Mouse (Mus musculus): ENCODE measurements at regions not wholly inside any gene's neighbourhood (a gene's known extent, or its start where the extent isn't known, plus 50 kb on each side); places are given as distances from the start of the nearest gene placed in this dataset.

- H3K27ac ChIP-seq (ENCODE audit: low read depth, low read length), result no peak overlapping the region
- no peak for TF ChIP-seq CTCF (IDR thresholded peaks at IDR 0.05; ENCODE audit: low read depth)
- WGBS, result 83% methylated on average over 4 of the region's 4 CpGs
- no peak overlapping the region for H3K9ac ChIP-seq (ENCODE audit: low read depth, low read length)
- H3K4me3 ChIP-seq (ENCODE audit: low read depth, low read length), result no peak overlapping the region
- H3K27me3 ChIP-seq (replicated peaks; ENCODE audit: control insufficient read depth, insufficient read depth, low read length), result no peaks in the 10 kb centered on the region
- ATAC-seq, result no peak
- no peaks in the 10 kb centered on the region for H3K36me3 ChIP-seq (ENCODE audit: control insufficient read depth, insufficient read depth)
- no peaks in the 10 kb centered on the region for H3K4me1 ChIP-seq (replicated peaks; ENCODE audit: control insufficient read depth, insufficient read depth, low read length)
- no peaks in the 10 kb centered on the region for H3K9me3 ChIP-seq (ENCODE audit: control insufficient read depth)
- H3K4me2 ChIP-seq (replicated peaks; ENCODE audit: low read depth), result no peak overlapping the region
These were observed 342.4 kb upstream of the Kirrel3 start for GRCm38 (mm10) chr9:34143131-34143795.

- no peak overlapping the region for H3K4me3 ChIP-seq (ENCODE audit: low read depth, low read length)
These were observed 330.3 kb upstream of the Kirrel3 start for GRCm38 (mm10) chr9:34155240-34156019.

GRCm38 (mm10) chr9:34156581-34156980 lies 329.1 kb upstream of the Kirrel3 start:
- H3K4me1 ChIP-seq (replicated peaks; ENCODE audit: control insufficient read depth, insufficient read depth, low read length), result no peaks in the 10 kb centered on the region
- no peak for TF ChIP-seq CTCF (IDR thresholded peaks at IDR 0.05; ENCODE audit: low read depth)
- H3K27ac ChIP-seq (ENCODE audit: low read depth, low read length), result no peak overlapping the region
- no peaks in the 10 kb centered on the region for H3K27me3 ChIP-seq (replicated peaks; ENCODE audit: control insufficient read depth, insufficient read depth, low read length)
- no peak overlapping the region for H3K9ac ChIP-seq (ENCODE audit: low read depth, low read length)
- H3K4me3 ChIP-seq (ENCODE audit: low read depth, low read length), result no peak overlapping the region
- ATAC-seq, result no peak
- no peaks in the 10 kb centered on the region for H3K36me3 ChIP-seq (ENCODE audit: control insufficient read depth, insufficient read depth)
- H3K4me2 ChIP-seq (replicated peaks; ENCODE audit: low read depth), result no peak overlapping the region
- 52% methylated on average over 3 of the region's 3 CpGs for WGBS
- H3K9me3 ChIP-seq (ENCODE audit: control insufficient read depth), result no peaks in the 10 kb centered on the region

More at GRCm38 (mm10) chr9:34155240-34156019, 330.3 kb upstream of the Kirrel3 start:
- TF ChIP-seq CTCF (IDR thresholded peaks at IDR 0.05; ENCODE audit: low read depth), result no peak
- H3K9ac ChIP-seq (ENCODE audit: low read depth, low read length), result no peak overlapping the region
- H3K4me2 ChIP-seq (replicated peaks; ENCODE audit: low read depth), result no peak overlapping the region
- WGBS, result 39% methylated on average over 11 of the region's 11 CpGs
- no peaks in the 10 kb centered on the region for H3K9me3 ChIP-seq (ENCODE audit: control insufficient read depth)
- no peaks in the 10 kb centered on the region for H3K4me1 ChIP-seq (replicated peaks; ENCODE audit: control insufficient read depth, insufficient read depth, low read length)
- ATAC-seq, result no peak
- H3K27ac ChIP-seq (ENCODE audit: low read depth, low read length), result no peak overlapping the region
- no peaks in the 10 kb centered on the region for H3K27me3 ChIP-seq (replicated peaks; ENCODE audit: control insufficient read depth, insufficient read depth, low read length)
- no peaks in the 10 kb centered on the region for H3K36me3 ChIP-seq (ENCODE audit: control insufficient read depth, insufficient read depth)

GRCm38 (mm10) chr9:34161119-34161518 lies 324.6 kb upstream of the Kirrel3 start:
- 50% methylated on average over 3 of the region's 3 CpGs for WGBS
- Histone ChIP-seq H3K9ac (ENCODE audit: low read depth, low read length) (no peak overlapping the region), H3K27ac (ENCODE audit: low read depth, low read length) (no peak overlapping the region), H3K4me2 (replicated peaks; ENCODE audit: low read depth) (no peak overlapping the region), H3K4me3 (ENCODE audit: low read depth, low read length) (no peak overlapping the region), H3K36me3 (ENCODE audit: control insufficient read depth, insufficient read depth) (no peaks in the 10 kb centered on the region), H3K9me3 (ENCODE audit: control insufficient read depth) (no peaks in the 10 kb centered on the region), H3K4me1 (replicated peaks; ENCODE audit: control insufficient read depth, insufficient read depth, low read length) (no peaks in the 10 kb centered on the region), H3K27me3 (replicated peaks; ENCODE audit: control insufficient read depth, insufficient read depth, low read length) (no peaks in the 10 kb centered on the region)
- ATAC-seq, result no peak
- TF ChIP-seq CTCF (IDR thresholded peaks at IDR 0.05; ENCODE audit: low read depth), result no peak

- no peaks in the 10 kb centered on the region for H3K27me3 ChIP-seq (replicated peaks; ENCODE audit: control insufficient read depth, insufficient read depth, low read length)
- no peaks in the 10 kb centered on the region for H3K4me1 ChIP-seq (replicated peaks; ENCODE audit: control insufficient read depth, insufficient read depth, low read length)
- TF ChIP-seq CTCF (IDR thresholded peaks at IDR 0.05; ENCODE audit: low read depth), result no peak
- no peaks in the 10 kb centered on the region for H3K9me3 ChIP-seq (ENCODE audit: control insufficient read depth)
- H3K36me3 ChIP-seq (ENCODE audit: control insufficient read depth, insufficient read depth), result no peaks in the 10 kb centered on the region
- ATAC-seq, result no peak
- WGBS, result 74% methylated on average over 4 of the region's 4 CpGs
- H3K4me2 ChIP-seq (replicated peaks; ENCODE audit: low read depth), result no peak overlapping the region
- no peak overlapping the region for H3K27ac ChIP-seq (ENCODE audit: low read depth, low read length)
- H3K4me3 ChIP-seq (ENCODE audit: low read depth, low read length), result no peak overlapping the region
- no peak overlapping the region for H3K9ac ChIP-seq (ENCODE audit: low read depth, low read length)
These were observed 299.4 kb upstream of the Kirrel3 start for GRCm38 (mm10) chr9:34186314-34186713.

GRCm38 (mm10) chr9:34192542-34192941 lies 293.2 kb upstream of the Kirrel3 start:
- Histone ChIP-seq H3K27me3 (replicated peaks; ENCODE audit: control insufficient read depth, insufficient read depth, low read length) (no peaks in the 10 kb centered on the region), H3K27ac (ENCODE audit: low read depth, low read length) (no peak overlapping the region), H3K4me3 (ENCODE audit: low read depth, low read length) (no peak overlapping the region), H3K36me3 (ENCODE audit: control insufficient read depth, insufficient read depth) (no peaks in the 10 kb centered on the region), H3K4me1 (replicated peaks; ENCODE audit: control insufficient read depth, insufficient read depth, low read length) (no peaks in the 10 kb centered on the region), H3K9me3 (ENCODE audit: control insufficient read depth) (no peaks in the 10 kb centered on the region), H3K4me2 (replicated peaks; ENCODE audit: low read depth) (no peak overlapping the region), H3K9ac (ENCODE audit: low read depth, low read length) (no peak overlapping the region)
- no peak for TF ChIP-seq CTCF (IDR thresholded peaks at IDR 0.05; ENCODE audit: low read depth)
- no peak for ATAC-seq
